Mouse (Mus musculus): ENCODE results near the gene Pcp4.

GRCm38 (mm10) chr16:96440871-96441270 is 26.5 kb upstream of the Pcp4 start:
- TF ChIP-seq CTCF (IDR thresholded peaks at IDR 0.05; ENCODE audit: extremely low read depth, insufficient read depth, insufficient read length, insufficient replicate concordance) (no peak), POLR2A (IDR thresholded peaks at IDR 0.05; ENCODE audit: low read depth, low read length) (no peak)

Data from spleen, adult 2 months (tissue).